Mouse (Mus musculus): ENCODE results near the gene Mrgpra6. TPM values are rescaled to one million over a fixed set of nuclear protein-coding genes. Genes with fewer than 3 reads are reported as not detected.

Gene Mrgpra6
- polyA plus RNA-seq, 1 experiment from 2014 or later = not detected

DNA sequence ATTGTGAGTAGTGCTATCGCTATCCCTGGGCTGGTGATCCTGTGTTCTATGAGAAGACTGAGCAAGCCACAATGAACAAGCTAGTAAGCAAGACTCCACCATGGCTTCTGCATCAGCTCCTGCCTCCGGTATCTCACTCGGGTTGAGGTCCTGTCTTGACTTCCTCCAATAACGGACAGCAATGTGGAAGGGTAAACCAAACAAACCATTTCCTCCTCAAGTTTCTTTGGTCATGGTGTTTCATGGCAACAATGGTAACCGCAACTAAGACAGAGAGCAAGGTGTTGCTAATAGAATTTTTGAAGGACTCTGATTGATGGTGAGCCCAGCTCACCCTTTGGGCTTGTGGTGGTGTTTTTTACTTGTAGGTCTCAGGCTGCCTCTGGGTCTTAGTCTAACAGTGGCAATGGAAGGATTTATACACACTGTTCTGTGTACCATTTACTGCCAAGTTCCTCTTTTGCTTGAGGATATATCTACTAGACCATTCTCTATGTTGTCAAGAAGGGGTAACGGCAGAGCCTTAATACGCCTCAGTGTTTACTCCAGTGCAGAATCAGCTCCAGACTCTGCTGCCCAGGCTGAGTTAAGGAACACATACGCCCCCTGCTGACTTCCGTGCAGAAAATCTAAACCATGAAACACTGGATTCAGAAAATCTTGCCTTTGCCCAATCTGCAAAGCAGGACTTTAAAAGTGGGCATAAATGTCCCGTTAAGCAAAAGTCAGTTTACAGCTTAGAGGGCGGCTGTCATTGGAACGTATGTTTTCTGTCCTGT, 58.5 kb downstream of the Mrgpra6 start:
- 68% methylated on average over 12 of the region's 12 CpGs for WGBS
- H3K4me2 ChIP-seq = no peak overlapping the region
- no peaks in the 10 kb centered on the region for H3K27me3 ChIP-seq
- no peak overlapping the region for H3K4me3 ChIP-seq (replicated peaks)
- H3K4me1 ChIP-seq = no peaks in the 10 kb centered on the region
- H3K9me3 ChIP-seq = no peaks in the 10 kb centered on the region
- no peak overlapping the region for H3K9ac ChIP-seq
- H3K27ac ChIP-seq = no peak overlapping the region
- H3K36me3 ChIP-seq (replicated peaks) = no peaks in the 10 kb centered on the region
- ATAC-seq (ENCODE audit: low FRiP score) = no peak

DNA sequence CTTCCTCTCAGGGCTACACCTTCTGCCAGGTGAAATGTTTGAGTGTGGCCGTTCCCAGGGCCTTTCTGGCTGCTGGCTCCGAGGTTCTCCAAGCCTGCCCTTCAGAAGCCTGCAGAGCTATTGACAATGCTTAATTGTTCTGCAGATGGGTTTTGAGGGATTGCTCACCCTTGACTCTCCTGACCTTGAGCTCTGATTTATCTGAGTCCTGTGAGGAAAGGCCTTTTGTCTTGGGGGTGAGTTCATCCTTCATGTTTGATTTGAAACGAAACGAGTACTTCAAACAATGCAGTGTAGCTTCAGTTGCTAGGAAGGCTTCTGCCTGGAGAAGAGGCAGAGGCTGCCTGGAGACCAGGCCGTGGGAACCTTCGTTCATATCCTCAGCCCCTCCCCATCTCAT, 60.4 kb downstream of the Mrgpra6 start:
- 38% methylated on average over 6 of the region's 6 CpGs for WGBS
- ATAC-seq (ENCODE audit: low FRiP score) = no peak
- Histone ChIP-seq H3K27ac (no peak overlapping the region), H3K9me3 (no peaks in the 10 kb centered on the region), H3K4me2 (no peak overlapping the region), H3K4me3 (replicated peaks) (no peak overlapping the region), H3K36me3 (replicated peaks) (no peaks in the 10 kb centered on the region), H3K27me3 (no peaks in the 10 kb centered on the region), H3K9ac (no peak overlapping the region), H3K4me1 (no peaks in the 10 kb centered on the region)

DNA sequence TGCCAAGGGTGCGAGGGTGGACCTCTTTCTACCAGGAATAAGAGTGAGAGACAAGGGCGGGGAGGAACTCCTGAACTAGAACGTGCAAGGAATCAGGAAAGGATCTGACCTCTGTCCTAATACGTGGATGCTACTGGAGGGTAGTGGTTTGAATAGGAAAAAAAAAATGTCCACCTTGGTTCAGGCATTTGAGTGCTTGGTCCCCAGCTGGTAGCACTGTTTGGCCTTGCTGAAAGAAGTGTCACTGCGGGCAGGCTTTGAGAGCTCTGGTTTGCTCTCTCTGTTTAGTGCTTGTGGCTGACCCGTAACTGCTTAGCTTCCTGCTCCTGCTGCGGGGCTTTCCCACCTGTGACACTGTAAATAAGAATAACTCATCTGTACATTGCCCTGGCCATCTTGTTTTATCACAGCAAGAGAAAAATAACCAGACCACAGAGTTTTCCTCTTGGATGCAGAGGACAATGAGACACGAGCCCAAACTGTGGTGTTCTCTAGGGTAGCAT, 64.8 kb downstream of the Mrgpra6 start:
- Histone ChIP-seq H3K9ac (no peak overlapping the region), H3K27me3 (peaks cover 12% of the 10 kb centered on the region), H3K9me3 (no peaks in the 10 kb centered on the region), H3K4me3 (replicated peaks) (no peak overlapping the region), H3K4me1 (no peaks in the 10 kb centered on the region), H3K27ac (no peak overlapping the region), H3K4me2 (no peak overlapping the region), H3K36me3 (replicated peaks) (no peaks in the 10 kb centered on the region)
- ATAC-seq (ENCODE audit: low FRiP score) = no peak
- WGBS = 84% methylated on average over 8 of the region's 8 CpGs

Other genes with a start within 250 kb of the Mrgpra6 start
- gene Uevld, start 246.4 kb downstream of the Mrgpra6 start, polyA plus RNA-seq (2016; fragmentation: Nextera tagmentation; extraction: Ambion mirVana) = 13.2 and 13.8 TPM in 2 replicates
- gene Gm9999, start 221.3 kb downstream of the Mrgpra6 start, polyA plus RNA-seq (2016; fragmentation: Nextera tagmentation; extraction: Ambion mirVana) = not detected in 2 replicates
- 12.3 and 13.5 TPM in 2 replicates for gene Spty2d1, start 196.5 kb downstream of the Mrgpra6 start, polyA plus RNA-seq (2016; fragmentation: Nextera tagmentation; extraction: Ambion mirVana)
- gene Tmem86a, start 154.3 kb downstream of the Mrgpra6 start, polyA plus RNA-seq (2016; fragmentation: Nextera tagmentation; extraction: Ambion mirVana) = 13.9 and 15.2 TPM in 2 replicates
- gene Ptpn5, start 71.2 kb downstream of the Mrgpra6 start, polyA plus RNA-seq (2016; fragmentation: Nextera tagmentation; extraction: Ambion mirVana) = 30.6 and 34.5 TPM in 2 replicates
- not detected in 2 replicates for gene Mrgpra9, start 47.9 kb upstream of the Mrgpra6 start, polyA plus RNA-seq (2016; fragmentation: Nextera tagmentation; extraction: Ambion mirVana)
- gene Mrgpra1, start 149.3 kb upstream of the Mrgpra6 start, polyA plus RNA-seq (2016; fragmentation: Nextera tagmentation; extraction: Ambion mirVana) = not detected in 2 replicates
- gene Mrgpra2a, start 247.2 kb upstream of the Mrgpra6 start, polyA plus RNA-seq (2016; fragmentation: Nextera tagmentation; extraction: Ambion mirVana) = not detected in 2 replicates

Measured in forebrain, embryonic 12.5 days (tissue).